Mouse (Mus musculus): ENCODE measurements around the gene Hist1h3e.

The Hist1h3e gene

DNA sequence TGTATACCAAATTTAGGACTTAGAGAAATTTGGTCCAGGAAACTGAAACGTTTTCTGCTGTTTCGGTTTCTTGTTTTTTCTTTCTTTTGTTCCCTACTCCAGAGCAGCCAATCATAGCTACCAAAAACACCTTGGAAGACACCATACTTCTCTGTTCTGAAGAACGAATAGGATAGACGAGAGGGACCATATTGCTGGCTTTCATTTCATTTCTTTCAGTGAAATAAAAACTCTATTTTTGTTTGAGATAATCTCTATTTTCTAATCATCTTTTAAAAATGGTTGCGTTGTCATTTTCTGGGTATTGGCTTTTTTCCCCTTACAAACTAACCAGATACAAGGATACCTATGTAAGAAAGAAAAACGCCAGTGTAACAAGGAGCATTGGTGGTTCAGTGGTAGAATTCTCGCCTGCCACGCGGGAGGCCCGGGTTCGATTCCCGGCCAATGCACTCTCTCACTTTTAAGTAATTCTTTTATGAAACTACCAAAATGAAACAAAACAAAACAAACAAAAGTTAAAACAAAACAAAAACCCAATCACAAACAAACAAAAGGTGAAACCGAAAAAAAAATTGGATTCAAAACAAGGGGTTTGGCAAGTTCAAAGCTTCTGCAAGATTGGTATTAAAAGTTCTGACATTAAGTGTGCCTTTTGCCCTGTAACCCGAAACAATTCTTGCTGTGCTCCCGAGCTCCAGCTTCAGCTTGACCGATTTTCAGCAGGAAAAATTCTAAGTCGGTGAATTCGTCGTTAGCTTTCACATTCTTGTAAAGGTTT is 45.2 kb downstream of the Hist1h3e start:
- DNase-seq, result peak; percentile 87 to 90

DNA sequence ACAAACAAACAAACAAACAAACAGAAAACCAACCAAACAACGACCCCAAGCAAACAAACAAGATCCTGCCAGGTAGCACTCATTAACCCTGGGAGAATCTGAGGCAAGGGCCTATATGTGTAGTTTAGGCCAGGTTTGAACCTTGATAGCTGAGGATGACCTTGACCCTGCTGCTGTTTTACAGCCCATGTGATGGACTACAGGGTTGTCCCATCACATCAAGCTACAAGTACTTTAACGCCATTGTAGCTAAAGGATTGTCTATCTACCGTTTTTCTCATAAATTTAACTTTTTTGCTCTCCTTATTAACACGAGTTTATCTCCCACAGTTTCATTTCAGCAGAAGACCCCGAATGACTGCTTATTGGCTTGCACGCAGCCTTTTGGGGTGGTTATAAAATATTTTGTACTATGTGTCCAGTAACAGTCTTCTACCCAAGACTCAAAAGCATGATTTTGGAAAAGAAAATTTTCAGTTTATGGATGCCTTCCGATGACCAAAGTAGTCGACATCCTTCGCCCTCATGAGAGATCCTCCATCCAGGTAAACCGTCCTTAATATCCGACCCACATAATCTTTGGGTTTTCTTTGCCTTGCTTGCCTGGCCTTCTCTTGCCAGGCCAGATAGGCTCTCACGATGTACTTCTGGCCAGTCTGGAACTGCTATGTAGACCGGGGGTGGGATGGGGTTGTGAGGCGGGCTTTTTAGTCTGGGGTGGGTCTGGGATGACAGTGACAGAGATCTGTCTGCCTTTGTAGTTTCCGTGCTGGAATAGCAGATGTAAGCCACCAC is 46.1 kb downstream of the Hist1h3e start:
- DNase-seq, result no peak

DNA sequence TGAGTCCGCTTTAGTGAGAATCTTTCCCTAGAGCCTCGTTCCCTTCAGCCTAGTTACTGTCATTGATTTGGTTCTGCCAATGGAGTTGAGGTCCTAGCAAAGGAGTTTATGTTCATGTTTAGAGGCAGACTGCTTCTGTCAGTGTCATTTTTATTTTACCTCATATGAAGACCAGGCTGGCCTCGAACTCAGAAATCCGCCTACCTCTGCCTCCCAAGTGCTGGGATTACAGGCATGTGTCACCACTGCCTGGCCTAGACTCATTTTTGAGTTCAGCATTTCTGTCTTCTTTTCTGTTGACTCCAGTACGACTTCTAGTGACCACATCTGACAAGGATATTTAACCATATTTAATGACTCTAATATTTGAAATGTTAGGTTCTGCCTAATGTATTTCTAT is 46.9 kb downstream of the Hist1h3e start:
- DNase-seq, result no peak

DNA sequence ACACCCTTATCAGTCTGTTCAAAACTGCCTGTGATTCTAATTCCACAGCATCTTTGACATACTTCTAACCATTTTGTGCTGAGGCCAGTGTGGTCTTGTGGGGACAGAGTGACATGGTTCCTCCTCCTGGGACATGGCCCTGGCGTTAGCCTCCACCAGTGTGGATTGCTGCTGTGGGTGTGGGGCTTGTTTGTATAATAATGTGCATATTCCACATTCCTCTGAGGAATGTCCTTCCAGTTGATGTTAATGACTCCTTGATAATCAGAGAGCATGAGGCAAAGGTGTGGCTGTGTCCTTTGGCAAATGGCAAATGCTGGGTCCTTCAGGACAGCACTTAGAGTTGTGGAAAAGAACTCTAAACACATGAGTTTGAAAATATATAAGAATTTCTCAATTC is 48.7 kb downstream of the Hist1h3e start:
- no peak for DNase-seq
